Mouse (Mus musculus) kidney, adult 8-10 months (tissue): ENCODE results near the gene Mllt3.
A peak's percentile ranks its signal among the peaks of the same experiment; 100 is the strongest.

Experiments
- DNase-seq, 2 experiments: peaks; one replicate each; pipeline ENCODE4 v3.0.0; 2022

Mllt3 gene

DNA sequence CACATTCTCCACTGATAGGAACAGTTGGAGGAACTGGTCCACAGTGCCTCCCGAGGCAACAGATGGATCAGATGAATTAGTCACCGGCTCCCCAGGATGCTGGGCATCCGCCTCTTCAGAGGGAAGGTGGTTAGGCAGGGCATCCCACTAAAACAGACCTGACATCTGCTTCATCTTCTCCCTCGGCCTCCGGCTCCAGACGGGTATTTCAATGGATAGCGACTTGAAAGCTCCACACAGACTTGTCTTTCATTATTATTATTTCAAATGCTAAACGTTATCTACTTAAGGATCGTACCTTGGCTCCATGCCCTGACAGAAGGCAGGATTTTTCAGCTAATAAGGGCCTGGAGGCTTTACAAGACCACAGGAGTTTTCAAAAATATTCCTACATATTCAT is 214.0 kb downstream of the Mllt3 start:
- DNase-seq: no peak

DNA sequence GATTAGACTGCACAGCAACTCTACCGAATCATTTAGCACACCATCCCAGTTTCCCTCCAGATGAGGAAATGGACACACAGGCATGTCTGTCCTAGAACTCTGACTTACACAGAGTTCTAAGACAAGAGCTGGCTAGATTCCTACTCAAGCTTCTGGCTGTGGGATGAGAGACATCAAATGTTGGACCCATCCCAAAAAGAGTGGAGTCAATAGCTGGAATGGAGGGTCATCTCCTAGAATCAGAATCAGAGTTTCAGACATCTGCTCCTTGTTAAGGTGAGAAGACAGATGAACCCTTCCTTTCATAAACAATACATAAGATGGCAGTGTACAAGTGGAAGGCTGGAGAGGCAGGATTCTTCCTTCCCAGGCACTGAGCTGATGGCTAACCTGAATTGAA is 214.9 kb downstream of the Mllt3 start:
- no peak for DNase-seq

DNA sequence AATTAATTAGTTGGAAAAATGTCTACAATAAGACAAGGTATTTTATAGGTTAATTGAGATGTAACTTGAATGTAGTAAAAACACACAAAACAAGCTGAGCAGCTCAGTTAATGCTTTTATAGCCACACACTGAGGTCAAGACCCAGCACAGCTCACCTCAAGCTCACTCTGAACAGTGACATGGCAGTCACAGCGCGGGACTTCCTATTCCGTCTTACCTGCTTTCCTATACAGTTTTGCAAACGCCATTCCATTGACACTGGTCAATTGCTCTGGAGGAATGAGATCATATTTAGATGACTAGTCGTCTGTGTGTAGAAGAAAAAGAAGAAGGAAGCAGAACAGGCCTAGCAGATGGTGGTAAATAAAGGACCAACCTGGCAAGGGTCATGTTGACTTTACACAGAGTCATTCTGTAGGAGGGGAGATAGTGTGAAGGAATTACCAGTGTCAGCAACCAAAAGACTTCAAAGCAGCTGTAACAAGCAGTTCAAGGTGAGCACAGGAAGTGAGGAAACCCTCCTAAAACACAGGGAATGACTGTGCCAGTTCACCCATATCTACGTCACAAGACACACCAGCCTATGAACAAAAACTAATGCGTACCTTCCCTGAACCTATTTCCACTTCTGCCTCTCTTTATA is 217.6 kb downstream of the Mllt3 start:
- DNase-seq: no peak

DNA sequence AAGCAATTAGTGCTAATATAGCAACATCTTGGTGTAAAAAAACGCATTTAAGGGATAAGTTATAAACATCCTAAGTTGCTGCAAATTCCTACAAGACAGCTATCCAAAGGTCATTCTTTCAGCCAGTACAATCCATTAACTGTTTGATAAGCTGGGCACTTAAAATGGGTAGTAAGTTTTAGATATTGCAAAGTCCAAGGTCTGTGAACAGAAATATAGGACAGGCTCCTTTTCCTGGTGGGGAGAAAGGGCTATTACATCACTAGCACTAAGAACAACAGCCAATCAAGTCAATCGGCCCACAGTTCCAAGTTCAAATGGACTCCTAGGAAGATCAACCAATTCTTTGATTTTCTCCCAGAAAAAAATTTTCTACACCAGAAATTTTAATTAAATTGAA is 221.3 kb downstream of the Mllt3 start:
- no peak for DNase-seq

DNA sequence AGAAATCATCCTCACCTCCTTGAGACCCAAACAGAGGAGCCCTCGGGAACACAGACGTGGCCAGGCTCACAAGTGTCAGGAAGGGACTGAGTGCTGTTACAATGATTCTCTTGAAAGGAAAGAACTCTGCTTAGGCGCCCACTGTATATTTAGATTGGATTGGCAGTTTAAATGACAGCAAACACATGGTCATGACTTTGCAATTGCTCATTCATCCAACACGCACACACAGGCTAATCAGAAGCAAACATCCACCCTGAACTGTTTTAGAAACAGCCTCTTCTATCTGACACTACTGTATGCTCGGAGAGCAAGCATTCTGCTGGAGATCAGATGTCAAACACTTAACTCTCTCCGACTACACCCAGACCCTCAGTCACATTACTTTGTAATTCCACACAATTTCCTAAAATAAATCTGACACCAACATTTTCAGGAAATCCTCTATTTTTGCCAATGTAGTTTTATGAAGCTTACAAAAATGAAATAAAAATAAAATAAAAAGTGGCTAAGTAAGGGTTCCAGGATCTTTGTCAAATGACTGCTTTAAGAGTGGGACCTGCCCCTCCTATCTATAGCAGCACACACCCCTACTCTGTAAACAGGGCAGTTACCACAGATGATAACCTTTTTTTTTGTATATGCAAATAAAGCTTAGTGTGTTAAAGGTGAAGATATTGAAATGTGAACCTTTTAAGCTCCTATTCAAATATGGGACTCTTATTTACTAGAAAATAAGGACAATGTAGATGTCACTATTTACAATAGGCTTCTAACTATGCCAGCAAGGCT is 226.8 kb downstream of the Mllt3 start:
- no peak for DNase-seq

DNA sequence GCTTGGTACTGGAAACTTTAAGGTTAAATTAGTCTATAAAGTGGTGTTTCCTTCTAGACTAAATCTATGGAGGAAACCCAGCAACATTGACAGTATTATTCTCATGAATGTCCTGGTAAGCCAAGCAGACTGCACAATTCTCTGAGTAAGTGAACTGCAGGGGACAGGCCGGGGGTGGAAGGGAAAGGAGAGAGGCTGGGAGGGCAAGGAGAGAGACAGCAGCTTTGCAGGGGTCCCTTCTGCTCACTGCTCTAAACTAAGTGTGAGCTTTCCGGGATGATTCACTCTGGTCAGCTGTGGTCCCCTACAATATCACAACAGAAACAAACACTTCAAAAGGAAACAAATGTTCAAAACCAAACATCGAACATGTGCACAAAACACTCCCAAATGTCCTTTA is 228.6 kb downstream of the Mllt3 start:
- no peak for DNase-seq

DNA sequence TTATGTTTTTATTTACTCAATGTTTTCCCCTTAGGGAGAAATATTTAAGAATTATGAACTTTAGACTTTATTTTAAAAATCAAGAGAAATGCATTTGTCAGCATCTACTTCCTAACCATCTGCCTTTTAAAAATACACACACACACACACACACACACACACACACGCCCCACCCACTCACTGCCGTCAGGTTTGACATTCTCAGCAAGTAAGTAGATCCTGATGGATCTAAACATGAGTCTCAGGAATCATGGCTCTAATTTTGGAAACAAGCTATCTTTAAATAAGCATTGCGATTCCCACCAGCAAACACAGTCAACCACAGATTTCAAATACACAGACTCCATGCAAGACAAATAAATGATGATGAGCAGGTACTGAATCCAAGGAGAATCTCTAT is 229.9 kb downstream of the Mllt3 start:
- no peak for DNase-seq

DNA sequence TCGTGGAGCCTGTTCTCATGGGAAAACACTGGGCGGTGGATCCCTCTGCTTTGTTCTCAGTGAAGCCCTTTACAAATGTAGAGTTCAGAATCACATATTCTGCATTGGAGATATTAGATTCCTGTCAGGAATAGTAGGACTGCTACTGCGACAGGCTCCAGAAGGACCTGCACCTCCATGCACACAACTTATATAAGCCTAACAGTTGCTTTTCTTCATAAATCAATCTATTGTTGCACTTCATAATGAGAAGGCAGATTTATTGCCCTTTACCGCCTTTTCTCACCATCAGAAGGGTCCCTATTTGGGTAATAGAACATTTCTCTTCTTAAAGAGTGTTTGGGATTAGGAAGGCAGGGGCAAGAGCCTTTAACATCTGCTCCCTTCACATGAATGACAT is 231.0 kb downstream of the Mllt3 start:
- DNase-seq: no peak

DNA sequence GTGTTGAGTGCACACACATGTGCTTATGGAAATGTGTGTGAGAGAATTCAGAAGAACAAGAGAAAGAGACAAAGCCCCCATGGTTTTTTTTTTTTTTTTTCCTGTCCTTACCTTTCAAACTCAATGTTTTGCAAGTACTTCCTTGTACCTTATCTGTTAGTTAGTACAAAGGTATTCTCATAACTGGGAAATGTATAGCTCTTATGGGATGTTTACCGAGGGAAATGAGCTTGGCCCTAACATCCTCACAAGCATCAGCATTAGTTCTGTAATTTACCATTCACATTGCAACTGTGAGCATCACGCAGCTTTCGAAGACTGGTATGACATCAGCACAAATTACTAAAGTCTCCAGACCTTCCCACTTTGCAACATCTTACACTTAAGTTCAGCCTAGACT is 231.8 kb downstream of the Mllt3 start:
- DNase-seq: no peak

DNA sequence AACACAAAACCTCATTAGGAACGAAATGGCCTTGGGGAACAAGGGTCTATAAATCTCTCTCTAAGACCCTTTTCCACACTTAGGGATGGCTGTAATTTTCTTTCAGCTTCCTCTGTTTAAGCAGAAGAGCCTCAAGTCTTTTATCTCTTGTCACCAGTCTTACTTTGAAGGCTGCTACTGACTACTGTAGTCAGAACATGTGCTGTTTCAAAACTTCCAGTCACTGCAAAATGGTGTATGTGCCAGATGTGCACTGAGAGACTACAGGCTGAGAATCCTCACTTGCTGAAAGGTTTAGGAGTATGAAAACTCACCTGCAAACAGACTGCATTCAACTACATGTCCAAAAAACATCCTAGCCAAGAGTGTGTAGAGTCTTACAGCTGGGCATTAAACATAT is 232.9 kb downstream of the Mllt3 start:
- DNase-seq: no peak

DNA sequence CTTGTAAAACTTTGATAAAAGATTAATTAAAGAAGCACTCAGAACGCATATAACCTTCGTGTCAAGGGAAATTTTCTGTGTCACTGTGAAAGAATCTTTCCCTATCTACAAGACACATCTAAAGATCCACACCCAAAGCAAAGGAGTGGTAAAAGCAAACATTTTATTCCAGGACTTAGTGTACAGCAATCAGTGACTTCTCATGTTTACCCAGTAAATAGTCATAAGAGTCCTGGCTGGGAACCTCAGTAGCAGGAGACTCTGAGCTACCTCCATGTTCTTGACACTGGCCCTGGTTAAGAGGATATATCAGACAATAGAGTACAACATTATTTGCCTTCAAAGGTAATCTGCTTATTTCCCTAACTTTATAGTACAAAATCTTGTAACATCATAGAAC is 233.7 kb downstream of the Mllt3 start:
- DNase-seq: no peak

DNA sequence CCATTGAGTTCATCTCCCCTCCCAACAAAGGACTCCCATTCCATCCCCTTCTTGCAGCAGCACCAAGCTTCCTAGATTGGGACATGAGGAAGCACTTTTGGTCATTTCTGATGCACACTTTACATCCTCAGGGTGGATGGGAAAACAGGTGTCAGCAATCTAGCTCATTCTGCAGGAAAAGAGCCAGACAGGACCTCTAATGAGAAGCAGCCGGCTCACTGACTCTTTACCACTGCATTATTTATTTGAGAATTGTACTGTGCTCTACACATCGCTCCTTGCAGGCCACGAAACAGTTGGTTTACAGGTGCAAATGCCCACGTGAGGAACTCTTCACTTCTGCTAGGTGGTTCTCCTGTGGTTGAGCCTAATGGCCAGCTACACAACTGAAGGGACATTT is 237.9 kb downstream of the Mllt3 start:
- DNase-seq: no peak

DNA sequence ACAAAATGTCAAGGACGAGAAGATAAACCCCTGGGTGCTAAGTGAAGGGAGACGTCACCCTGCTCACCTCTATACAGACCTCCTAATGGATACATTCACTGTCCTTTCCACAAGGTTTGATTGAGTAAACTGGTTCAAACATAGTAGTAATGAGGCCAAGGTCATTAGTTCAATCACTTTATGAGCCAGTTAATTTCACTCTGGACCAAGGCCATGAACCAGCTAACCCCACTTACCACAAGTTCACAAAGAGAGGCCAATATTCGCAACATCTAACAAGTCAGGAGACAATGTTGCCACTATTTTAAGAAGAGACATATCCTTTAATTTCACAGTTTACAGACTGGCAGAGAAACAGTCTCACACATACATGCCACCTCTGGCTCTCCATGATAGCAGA is 238.9 kb downstream of the Mllt3 start:
- DNase-seq: no peak

DNA sequence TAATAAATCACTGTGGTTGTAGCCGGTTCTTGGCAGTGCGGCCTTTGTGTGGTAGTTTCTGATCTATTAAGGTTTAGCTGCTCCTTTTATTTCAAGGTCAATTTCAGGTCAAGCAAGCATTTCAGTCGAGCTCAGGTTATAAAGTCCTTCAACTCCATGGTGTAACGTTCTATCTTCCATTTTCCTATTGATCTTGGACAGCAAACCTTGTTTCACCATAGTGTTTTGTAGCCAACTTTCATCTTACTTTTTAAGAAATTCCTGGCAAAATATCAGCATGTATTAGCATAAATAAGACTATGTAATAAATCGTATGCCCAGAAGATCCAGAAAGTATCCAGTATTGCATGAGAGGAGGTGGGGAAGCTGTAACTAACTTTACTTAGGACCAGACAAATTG is 240.7 kb downstream of the Mllt3 start:
- DNase-seq: no peak

DNA sequence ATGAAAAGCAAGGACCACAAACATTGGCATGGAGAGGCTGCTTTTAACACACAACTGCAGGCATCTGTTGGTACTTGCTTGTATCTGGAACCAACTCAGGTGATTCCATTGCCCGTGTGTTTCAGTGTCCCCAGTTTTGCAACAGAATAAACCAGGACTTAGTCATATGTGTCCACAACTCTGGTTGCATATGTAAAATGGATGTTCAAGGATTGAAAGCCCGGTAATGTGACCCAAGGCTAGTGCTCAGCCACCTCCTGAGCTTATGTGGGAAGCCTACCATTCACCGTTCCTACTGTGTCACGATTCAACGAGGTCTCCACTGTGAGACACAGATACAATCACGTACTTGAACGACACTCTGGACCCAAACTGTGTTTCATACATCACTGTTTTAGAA is 243.7 kb downstream of the Mllt3 start:
- DNase-seq: no peak

DNA sequence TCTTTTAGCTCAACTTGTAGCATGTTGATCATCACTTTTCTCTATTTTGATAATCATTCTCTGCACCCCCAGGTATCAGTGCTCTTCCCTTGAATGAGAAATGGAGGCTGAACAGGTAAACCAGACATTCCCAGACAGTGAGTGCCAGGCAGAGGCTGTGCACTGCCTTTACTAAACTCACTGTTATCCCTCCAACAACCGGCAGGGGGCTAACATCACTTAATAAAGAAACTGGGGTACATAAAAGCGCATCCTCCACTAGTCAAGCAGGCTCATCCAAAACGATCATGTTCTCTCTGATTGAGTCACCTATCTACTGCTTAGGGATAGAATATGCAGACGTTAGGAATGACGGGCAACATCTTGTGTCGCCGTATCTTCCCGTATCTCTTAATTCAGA is 244.5 kb downstream of the Mllt3 start:
- DNase-seq: peak; percentile 14 to 57

DNA sequence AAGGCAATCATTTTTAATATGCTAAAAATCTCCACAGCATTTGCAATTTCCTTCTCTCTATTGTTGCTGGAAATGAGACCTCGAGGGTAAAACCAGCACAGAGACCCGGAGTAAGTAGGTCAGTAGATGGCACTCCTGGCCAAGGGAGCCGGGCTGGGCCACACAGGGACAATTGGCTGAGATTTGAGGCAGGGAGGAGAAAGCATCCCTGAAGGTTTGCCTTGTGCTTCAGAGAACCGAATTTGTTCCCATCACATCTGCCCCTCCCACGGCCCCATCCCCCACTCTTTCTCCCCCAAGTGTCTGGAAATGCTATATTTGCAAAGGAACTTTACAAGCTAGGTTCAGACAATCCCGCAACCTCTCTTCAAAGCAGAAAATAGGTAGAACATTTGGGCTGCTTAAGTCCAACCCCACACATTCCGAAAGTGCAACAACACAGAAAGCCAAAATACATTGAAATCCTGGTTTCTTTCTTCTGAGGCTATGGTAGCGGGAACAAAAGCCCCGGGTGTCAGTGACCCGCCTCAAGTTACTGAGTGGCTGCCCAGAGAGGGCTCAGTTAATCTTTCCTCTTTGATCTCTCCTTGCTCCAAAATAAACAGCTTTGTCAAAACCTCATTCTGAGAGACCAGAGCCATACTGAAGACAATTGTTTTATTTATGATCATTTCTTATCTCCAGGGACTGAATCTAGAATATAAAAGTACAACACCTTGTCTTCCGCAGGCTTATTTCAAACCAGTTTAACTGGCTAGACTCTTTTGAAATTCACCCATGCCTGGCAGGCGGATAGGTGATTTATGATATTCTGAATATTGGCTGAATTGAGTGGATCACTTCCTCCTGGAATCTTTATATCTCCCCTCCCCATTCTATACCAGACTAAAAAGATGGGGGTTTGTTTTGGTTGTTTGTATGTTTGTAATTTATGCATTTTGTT is 247.8 kb downstream of the Mllt3 start:
- peak; percentile 14 to 47 for DNase-seq

DNA sequence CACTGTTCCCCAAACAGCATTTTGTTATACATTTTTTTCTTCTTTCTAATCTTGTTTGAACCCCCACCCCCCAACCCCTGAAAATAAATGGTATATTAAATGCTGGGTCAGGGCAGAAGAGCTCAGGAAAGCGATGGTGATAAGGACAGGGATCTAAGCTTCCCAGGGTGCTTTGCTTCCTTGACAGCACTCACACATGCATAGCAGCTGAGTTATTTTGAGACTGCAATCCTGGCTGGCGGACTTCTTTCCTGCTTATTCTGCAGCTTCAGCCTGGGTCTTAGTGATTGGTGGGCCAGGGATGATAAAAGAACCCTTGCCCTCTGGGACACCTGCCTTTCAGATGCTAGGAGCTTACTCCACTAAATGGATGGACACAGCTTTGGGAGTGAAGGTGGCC is 249.4 kb downstream of the Mllt3 start:
- no peak for DNase-seq

DNA sequence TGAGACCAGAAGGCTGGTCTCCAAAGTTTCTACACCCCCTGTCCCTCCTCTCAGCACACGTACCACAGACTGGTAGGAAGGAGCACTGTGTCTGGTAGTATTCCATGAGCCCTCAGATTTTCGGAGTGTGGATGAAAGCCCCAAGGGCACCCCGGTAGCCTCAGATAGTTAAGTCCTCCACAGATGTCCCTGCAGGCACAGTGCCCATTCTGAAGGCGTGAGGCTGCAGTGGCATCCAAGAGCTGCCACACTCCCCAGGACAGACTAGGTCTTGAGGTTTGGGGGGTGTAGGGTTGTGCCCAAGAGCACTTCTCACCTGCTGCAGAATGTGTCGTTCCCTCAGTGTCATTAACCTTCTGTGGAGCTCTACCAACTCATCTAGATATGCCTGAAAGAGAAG is 251.2 kb downstream of the Mllt3 start:
- DNase-seq: no peak

DNA sequence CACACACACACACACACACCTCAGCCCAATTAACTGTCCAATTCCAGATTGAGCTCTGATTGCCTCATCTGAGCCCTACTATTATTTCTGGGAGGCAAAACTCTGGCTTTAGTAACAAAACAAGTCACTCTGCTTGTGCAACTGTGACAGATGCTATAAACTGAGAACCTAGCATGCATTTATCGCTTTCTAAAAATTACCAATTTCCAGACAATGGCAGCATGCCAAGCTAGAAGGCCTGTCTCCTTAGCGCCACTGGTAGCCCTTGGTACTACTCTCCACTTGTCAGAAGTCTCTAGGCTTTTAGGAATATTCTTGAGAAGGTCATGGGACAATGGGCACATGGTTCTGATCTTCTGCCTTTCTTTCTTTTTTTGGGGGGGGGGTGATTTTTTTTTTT is 257.4 kb downstream of the Mllt3 start:
- DNase-seq: no peak

DNA sequence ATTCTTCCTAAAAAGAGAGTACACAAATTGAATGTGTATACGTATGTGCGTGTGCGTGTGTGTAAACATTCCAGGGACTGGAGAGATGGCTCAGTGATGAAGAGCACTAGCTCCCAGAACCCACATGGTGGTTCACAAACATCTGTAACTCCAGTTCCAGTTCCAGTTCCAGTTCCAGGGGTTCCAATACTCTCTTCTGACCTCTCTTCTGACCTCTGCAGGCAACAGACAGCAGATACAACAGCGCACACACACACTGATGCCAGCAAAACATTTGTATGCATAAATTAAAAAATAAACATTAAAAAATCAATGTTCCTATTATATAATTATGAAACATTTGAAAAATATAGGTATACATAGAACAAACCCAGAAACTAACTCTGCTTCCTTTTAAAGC is 258.6 kb downstream of the Mllt3 start:
- DNase-seq: no peak

DNA sequence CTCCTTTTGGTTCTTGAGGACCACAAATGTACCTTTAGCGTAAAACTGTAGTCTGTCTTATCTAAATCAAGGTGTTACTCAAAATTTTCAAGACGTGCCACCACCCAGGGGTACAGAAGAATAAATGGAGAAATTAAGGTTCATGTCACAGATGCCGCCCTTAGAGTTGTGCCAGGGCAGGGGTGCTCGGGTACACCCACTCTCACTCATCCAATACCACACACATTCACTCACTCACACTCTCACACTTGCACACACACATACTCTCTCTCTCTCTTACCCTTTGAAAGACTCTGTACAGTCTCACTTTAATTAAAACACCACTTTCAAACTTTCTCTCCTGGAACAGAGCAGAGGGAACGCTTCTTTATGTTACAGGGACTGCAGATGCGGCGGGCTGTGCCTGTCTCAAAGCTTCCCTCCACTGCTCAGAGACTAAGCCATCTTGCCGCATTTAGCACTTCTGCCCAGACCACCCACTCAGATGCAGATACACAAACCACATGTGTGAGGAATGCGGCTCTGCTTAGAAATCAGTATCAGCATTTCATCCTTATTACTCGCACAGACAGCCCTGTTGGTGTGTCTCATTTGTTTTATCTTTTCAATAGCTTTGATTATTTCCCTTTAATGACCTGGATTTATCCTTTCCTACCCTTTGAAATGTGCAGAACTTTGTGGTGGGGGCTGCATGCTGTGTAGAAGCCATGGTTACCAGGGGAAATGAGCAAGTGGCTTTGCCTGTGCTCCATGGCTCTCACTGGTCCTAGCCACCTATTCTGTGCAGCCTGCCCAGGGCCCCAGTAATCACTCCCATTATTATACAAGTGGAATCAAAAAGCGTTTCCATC is 265.2 kb downstream of the Mllt3 start:
- no peak for DNase-seq

DNA sequence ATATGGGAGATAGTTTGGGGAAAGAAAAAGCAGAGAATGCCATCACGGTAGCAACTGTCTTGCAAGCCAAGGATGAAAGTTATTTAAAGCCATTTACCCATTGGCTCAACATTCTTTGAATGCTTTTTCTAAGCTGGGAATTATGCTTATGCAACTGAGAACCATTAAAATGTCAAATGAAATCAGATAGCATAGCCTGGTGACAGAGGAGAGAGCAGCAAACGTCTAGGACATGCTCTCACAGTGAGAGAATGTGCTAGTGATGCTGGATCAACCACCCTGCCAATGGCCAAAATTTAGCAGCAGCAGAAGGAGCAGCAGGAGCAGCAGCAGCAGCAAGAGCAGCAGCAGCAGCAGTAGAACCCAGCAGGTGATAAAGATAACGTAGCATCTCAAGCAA is 267.4 kb downstream of the Mllt3 start:
- DNase-seq: no peak
